Comparison of ENCODE assay signal across 9 mouse cellular contexts in genomic region chr8:83577384-83577791, GRCm38 (mm10). TPM values are rescaled to one million over a fixed set of nuclear protein-coding genes. Genes with fewer than 3 reads are reported as not detected.
A peak's percentile ranks its signal among the peaks of the same experiment; 100 is the strongest.
DNase-seq lines count a peak whose midpoint lies in the region; ATAC-seq and TF ChIP-seq lines count a peak whose summit lies in the region.
"Had no signal": no experiment of that assay in that cellular context is flagged by ENCODE, and none has a peak within 500 bp of the region (broad histone marks: within the 10 kb centered on the region; RNA-seq: fewer than 3 reads in every experiment).

No protein-coding gene starts in this region.

- H3K27ac ChIP-seq in layer of hippocampus, adult 2 months, result peak overlapping the region; percentile 56; the same call in 1 of the 2 replicates
- H3K27ac ChIP-seq in midbrain, embryonic 14.5 days (replicated peaks; ENCODE audit: low read depth, low read length), result no peak overlapping the region

- no peak overlapping the region for H3K4me3 ChIP-seq in layer of hippocampus, adult 2 months
- no peak overlapping the region for H3K4me3 ChIP-seq in midbrain, embryonic 14.5 days (replicated peaks; ENCODE audit: low read depth, low read length)

- 0 out of 2 replicates have a peak, but pooled peaks cover 7% of the 10 kb centered on the region for H3K4me1 ChIP-seq in midbrain, embryonic 14.5 days (ENCODE audit: control insufficient read depth, insufficient read depth, low read length)

- DNase-seq in layer of hippocampus, adult 2 months (ENCODE audit: low spot score in 2 of 2), result peak in 1 of 2 experiments; percentile 12
- no peak for DNase-seq in layer of hippocampus, adult 9-11 months
- peak; percentile 54 for DNase-seq in ES-CJ7 (ENCODE audit: low read depth, low spot score)
- peak; percentile 22 for DNase-seq in brain, adult 2 months (ENCODE audit: low read depth, low spot score)
- peak; percentile 22 for DNase-seq in kidney, postnatal 10 days
- DNase-seq in embryo, embryonic 10.5 days (ENCODE audit: low spot score), result no peak
- no peak for DNase-seq in midbrain, embryonic 14.5 days

- H3K9ac ChIP-seq in midbrain, embryonic 14.5 days (replicated peaks; ENCODE audit: low read length), result no peak overlapping the region

- no peaks in the 10 kb centered on the region for H3K27me3 ChIP-seq in midbrain, embryonic 14.5 days (ENCODE audit: control insufficient read depth, insufficient read depth, low read length)

- H3K4me2 ChIP-seq in midbrain, embryonic 14.5 days (ENCODE audit: low read length), result no peak overlapping the region

- 71% methylated on average over 9 of the region's 9 CpGs for WGBS in midbrain, embryonic 14.5 days

- H3K9me3 ChIP-seq in midbrain, embryonic 14.5 days (ENCODE audit: control insufficient read depth, low read length), result no peaks in the 10 kb centered on the region

- ATAC-seq in granulocyte monocyte progenitor cell, adult 5-6 weeks (replicated peaks; ENCODE audit: poor library complexity, severe bottlenecking), result peak; percentile 18; the same call in 1 of the 2 replicates
- ATAC-seq in midbrain, embryonic 14.5 days (ENCODE audit: low FRiP score, low TSS enrichment), result no peak

- H3K36me3 ChIP-seq in midbrain, embryonic 14.5 days (ENCODE audit: control insufficient read depth, insufficient read depth, low read length), result peaks cover 26% of the 10 kb centered on the region

- no peak for TF ChIP-seq CTCF in layer of hippocampus, adult 2 months (conservative IDR thresholded peaks at IDR 0.05)

RNA-seq across cellular contexts. Expression of gene Ndufb7, which starts 10.9 kb away (rescaled TPM):
- 100 to 1,000 TPM; 154 to 156 TPM for total RNA-seq in layer of hippocampus, adult 2 months (2021)
- 187 and 191 TPM in 2 replicates for total RNA-seq in granulocyte monocyte progenitor cell, adult 5-6 weeks (2014; fragmentation: Nextera tagmentation)
- 179 and 187 TPM in 2 replicates for total RNA-seq in granulocyte monocyte progenitor cell, adult 5-6 weeks (2017)
- polyA plus RNA-seq in midbrain, embryonic 14.5 days (2014; fragmentation: Nextera tagmentation; extraction: Ambion mirVana), result 346 and 405 TPM in 2 replicates

RNA-seq across cellular contexts. Expression of gene Tecr, which starts 30.4 kb away (rescaled TPM):
- total RNA-seq in layer of hippocampus, adult 2 months (2021), result 100 to 1,000 TPM; 503 to 542 TPM
- total RNA-seq in granulocyte monocyte progenitor cell, adult 5-6 weeks (2014; fragmentation: Nextera tagmentation), result 506 and 549 TPM in 2 replicates
- total RNA-seq in granulocyte monocyte progenitor cell, adult 5-6 weeks (2017), result 230 and 343 TPM in 2 replicates
- polyA plus RNA-seq in midbrain, embryonic 14.5 days (2014; fragmentation: Nextera tagmentation; extraction: Ambion mirVana), result 987 and 1,278 TPM in 2 replicates

RNA-seq across cellular contexts. Expression of gene Dnajb1, which starts 30.6 kb away (rescaled TPM):
- total RNA-seq in layer of hippocampus, adult 2 months (2021), result 10 to 100 TPM; 36.5 to 37.6 TPM
- 25.7 and 31.0 TPM in 2 replicates for total RNA-seq in granulocyte monocyte progenitor cell, adult 5-6 weeks (2014; fragmentation: Nextera tagmentation)
- total RNA-seq in granulocyte monocyte progenitor cell, adult 5-6 weeks (2017), result 28.1 and 47.3 TPM in 2 replicates
- 46.2 TPM in 2 replicates for polyA plus RNA-seq in midbrain, embryonic 14.5 days (2014; fragmentation: Nextera tagmentation; extraction: Ambion mirVana)

RNA-seq across cellular contexts. Expression of gene Olfr370, which starts 41.8 kb away (rescaled TPM):
- total RNA-seq in layer of hippocampus, adult 2 months (2021), result not detected
- not detected in 2 replicates for total RNA-seq in granulocyte monocyte progenitor cell, adult 5-6 weeks (2014; fragmentation: Nextera tagmentation)
- not detected in 2 replicates for total RNA-seq in granulocyte monocyte progenitor cell, adult 5-6 weeks (2017)
- not detected in 2 replicates for polyA plus RNA-seq in midbrain, embryonic 14.5 days (2014; fragmentation: Nextera tagmentation; extraction: Ambion mirVana)
- total RNA-seq: heart, postnatal 14 days had no signal

Comparison
In these comparisons a context has a peak if more than half of its experiments do, and no peak if none do; other contexts are left out.
1. DNase-seq: peak in ES-CJ7 (single experiment), brain, adult 2 months (single experiment) and kidney, postnatal 10 days (single experiment); none in layer of hippocampus, adult 9-11 months (single experiment), embryo, embryonic 10.5 days (single experiment) and midbrain, embryonic 14.5 days (single experiment).